Mouse (Mus musculus) CH12F3 (cell line): ENCODE data around the gene Ndufb7.
"Not testable (repeated sequence)": the region's sequence is repeated elsewhere in the genome, so short reads cannot be mapped to it uniquely, and the experiment has no call there.

ENCODE experiments used
- in situ Hi-C: fragments of 300-500 bp; cut with MboI; formaldehyde crosslinking; loops from 2 replicates; pipeline ENCODE4 v1.14.3; 2020; ENCODE audit warnings: low sequenced_read_pairs

Ndufb7 gene

GRCm38 (mm10) chr8:83575561-83576515 is 9.4 kb downstream of the Ndufb7 start:
- in situ Hi-C loops = no loop called here

- in situ Hi-C loops = no loop called here
Measured at GRCm38 (mm10) chr8:83576516-83576895, 10.0 kb downstream of the Ndufb7 start.

- in situ Hi-C loops = no loop called here
Measured at GRCm38 (mm10) chr8:83576921-83577320, 10.4 kb downstream of the Ndufb7 start.

GRCm38 (mm10) chr8:83577384-83577791 is 10.9 kb downstream of the Ndufb7 start:
- in situ Hi-C loops = no loop called here

- in situ Hi-C loops = no loop called here
Measured at GRCm38 (mm10) chr8:83578131-83579055, 11.9 kb downstream of the Ndufb7 start.

GRCm38 (mm10) chr8:83579676-83580075 is 13.2 kb downstream of the Ndufb7 start:
- in situ Hi-C loops = no loop called here

- in situ Hi-C loops = no loop called here
Measured at GRCm38 (mm10) chr8:83580826-83581225, 14.4 kb downstream of the Ndufb7 start.

GRCm38 (mm10) chr8:83582226-83582625 is 15.8 kb downstream of the Ndufb7 start:
- in situ Hi-C loops = no loop called here

GRCm38 (mm10) chr8:83583236-83583635 is 16.8 kb downstream of the Ndufb7 start:
- in situ Hi-C loops = no loop called here

GRCm38 (mm10) chr8:83584771-83585170 is 18.3 kb downstream of the Ndufb7 start:
- in situ Hi-C loops = no loop called here

GRCm38 (mm10) chr8:83585333-83585732 is 18.9 kb downstream of the Ndufb7 start:
- in situ Hi-C loops = no loop called here

GRCm38 (mm10) chr8:83587644-83588043 is 21.2 kb downstream of the Ndufb7 start:
- in situ Hi-C loops = no loop called here

GRCm38 (mm10) chr8:83588886-83589285 is 22.4 kb downstream of the Ndufb7 start:
- in situ Hi-C loops = no loop called here

GRCm38 (mm10) chr8:83590488-83591023 is 24.1 kb downstream of the Ndufb7 start:
- in situ Hi-C loops = no loop called here

- in situ Hi-C loops = no loop called here
Measured at GRCm38 (mm10) chr8:83592682-83593081, 26.2 kb downstream of the Ndufb7 start.

GRCm38 (mm10) chr8:83593325-83594166 is 27.1 kb downstream of the Ndufb7 start:
- in situ Hi-C loops = no loop called here

- in situ Hi-C loops = no loop called here
Measured at GRCm38 (mm10) chr8:83594167-83595049, 27.9 kb downstream of the Ndufb7 start.

GRCm38 (mm10) chr8:83595050-83595345 is 28.5 kb downstream of the Ndufb7 start:
- in situ Hi-C loops = not testable (repeated sequence)

GRCm38 (mm10) chr8:83596369-83596768 is 29.9 kb downstream of the Ndufb7 start:
- in situ Hi-C loops = no loop called here

GRCm38 (mm10) chr8:83598146-83598545 is 31.7 kb downstream of the Ndufb7 start:
- in situ Hi-C loops = no loop called here
